Mouse (Mus musculus): ENCODE data around the gene Vmn1r139. TPM values are rescaled to one million over a fixed set of nuclear protein-coding genes. Genes with fewer than 3 reads are reported as not detected.

Vmn1r139 gene
- polyA plus RNA-seq (2014; fragmentation: Illumina TruSeq; extraction: RNeasy Lipid Tissue Mini Kit (QIAGEN cat#74804); ENCODE audit: low read depth, low replicate concordance): not detected

DNA sequence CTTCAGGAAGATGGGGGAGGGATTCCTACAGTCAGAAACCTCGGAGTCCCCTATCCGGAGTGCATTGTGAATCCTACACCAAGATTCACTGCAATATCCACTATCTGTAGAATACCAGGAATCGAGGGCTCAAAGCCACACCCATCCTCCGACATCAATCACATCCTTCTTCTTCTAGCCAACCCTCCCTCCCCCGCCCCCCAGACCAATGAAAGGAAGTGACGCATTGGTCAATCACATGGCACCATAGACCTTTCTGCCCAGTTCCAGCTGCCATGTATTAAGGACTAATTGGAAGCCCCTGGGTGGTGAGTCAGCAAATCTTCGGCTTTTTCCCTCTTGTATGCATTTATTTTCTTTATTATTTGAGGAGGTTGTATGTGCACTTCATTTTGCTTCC is at the start of gene Vmn1r139:
TSS of gene Vmn1r139 (plus strand) at position 301 of the 400 bp plus-strand sequence.

DNA sequence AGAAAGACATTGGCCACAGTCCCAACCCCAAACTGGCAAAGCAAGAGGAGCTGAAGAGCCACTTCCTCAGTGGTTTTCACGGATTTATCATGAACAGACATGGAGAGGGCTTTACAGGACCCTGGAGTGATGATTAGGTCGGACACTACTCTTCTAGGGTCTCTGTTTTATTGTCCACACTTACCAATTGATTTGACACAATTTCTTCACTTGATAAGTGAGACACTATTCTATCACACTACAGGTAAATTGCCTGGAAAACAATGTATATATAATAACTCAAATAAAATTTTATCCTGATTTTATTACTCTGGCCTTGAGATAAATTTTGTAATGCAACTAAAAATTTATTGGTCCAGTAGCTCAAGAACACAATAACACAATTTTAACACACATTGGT is 40.1 kb upstream of the Vmn1r139 start, which contains the start of gene Vmn1r138:
TSS of gene Vmn1r138 (minus strand) at position 101 of the 400 bp plus-strand sequence.

DNA sequence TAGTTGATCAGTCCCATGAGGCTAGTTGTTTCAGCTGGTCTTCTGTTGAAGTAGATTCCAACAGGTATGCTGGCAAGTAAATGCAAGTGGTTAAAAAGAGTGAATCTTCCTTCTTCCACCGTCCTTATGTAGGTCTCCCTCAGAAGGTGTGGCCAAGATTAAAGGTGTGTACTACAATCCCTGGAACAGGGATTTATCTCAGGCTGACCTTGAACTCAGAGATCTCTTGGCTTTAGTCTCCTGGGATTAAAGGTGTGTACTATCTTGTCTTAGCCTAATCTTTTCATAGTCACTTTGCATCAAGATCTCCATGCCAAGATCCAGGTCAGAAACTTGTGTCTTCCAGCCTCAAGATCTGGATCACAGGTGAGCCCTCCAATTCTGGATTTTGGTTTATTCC is 12.7 kb upstream of the Vmn1r139 start, which contains the start of gene Gm6176:
TSS of gene Gm6176 (minus strand) at position 101 of the 400 bp plus-strand sequence.

DNA sequence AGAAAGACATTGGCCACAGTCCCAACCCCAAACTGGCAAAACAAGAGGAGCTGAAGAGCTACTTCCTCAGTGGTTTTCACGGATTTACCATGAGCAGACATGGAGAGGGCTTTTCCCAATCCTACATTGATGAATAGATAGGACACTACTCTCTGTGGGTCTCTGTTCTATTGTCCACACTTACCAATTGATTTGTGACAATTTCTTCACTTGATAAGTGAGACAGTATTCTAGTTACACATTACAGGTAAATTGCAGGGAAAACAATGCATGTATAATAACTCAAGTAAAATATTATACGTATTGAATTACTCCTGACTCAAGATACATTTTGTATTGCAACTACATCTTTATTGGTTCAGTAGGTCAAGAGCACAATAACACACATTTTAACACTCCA is 49.3 kb downstream of the Vmn1r139 start, which contains the start of gene Gm16451:
TSS of gene Gm16451 (minus strand) at position 101 of the 400 bp plus-strand sequence.

DNA sequence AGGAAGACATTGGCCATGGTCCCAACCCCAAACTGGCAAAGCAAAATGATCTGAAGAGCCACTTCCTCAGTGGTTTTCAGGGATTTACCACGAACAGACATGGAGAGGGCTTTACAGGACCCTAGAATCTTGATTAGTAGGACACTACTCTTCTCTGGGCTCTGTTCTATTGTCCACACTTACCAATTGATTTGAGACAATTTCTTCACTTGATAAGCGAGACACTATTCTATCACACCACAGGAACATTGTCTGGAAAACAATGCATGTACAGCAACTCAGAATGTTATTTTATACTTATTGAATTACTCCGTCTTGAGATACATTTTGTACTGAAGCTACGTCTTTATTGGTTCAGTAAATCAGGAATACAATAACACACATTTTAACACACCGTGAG is 65.8 kb downstream of the Vmn1r139 start, which contains the start of gene Gm10666:
TSS of gene Gm10666 (minus strand) at position 101 of the 400 bp plus-strand sequence.

Other genes starting within 250 kb of the Vmn1r139 start
- not detected for gene Vmn1r135, start 236.7 kb upstream of the Vmn1r139 start, polyA plus RNA-seq (2014; fragmentation: Illumina TruSeq; extraction: RNeasy Lipid Tissue Mini Kit (QIAGEN cat#74804); ENCODE audit: low read depth, low replicate concordance)
- gene Gm5725, start 224.8 kb upstream of the Vmn1r139 start, polyA plus RNA-seq (2014; fragmentation: Illumina TruSeq; extraction: RNeasy Lipid Tissue Mini Kit (QIAGEN cat#74804); ENCODE audit: low read depth, low replicate concordance): not detected
- gene Gm5891, start 147.8 kb upstream of the Vmn1r139 start, polyA plus RNA-seq (2014; fragmentation: Illumina TruSeq; extraction: RNeasy Lipid Tissue Mini Kit (QIAGEN cat#74804); ENCODE audit: low read depth, low replicate concordance): not detected
- not detected for gene Vmn1r137, start 74.5 kb upstream of the Vmn1r139 start, polyA plus RNA-seq (2014; fragmentation: Illumina TruSeq; extraction: RNeasy Lipid Tissue Mini Kit (QIAGEN cat#74804); ENCODE audit: low read depth, low replicate concordance)
- gene Vmn1r138, start 40.2 kb upstream of the Vmn1r139 start, polyA plus RNA-seq (2014; fragmentation: Illumina TruSeq; extraction: RNeasy Lipid Tissue Mini Kit (QIAGEN cat#74804); ENCODE audit: low read depth, low replicate concordance): not detected
- not detected for gene Gm6176, start 12.8 kb upstream of the Vmn1r139 start, polyA plus RNA-seq (2014; fragmentation: Illumina TruSeq; extraction: RNeasy Lipid Tissue Mini Kit (QIAGEN cat#74804); ENCODE audit: low read depth, low replicate concordance)
- not detected for gene Gm16451, start 49.2 kb downstream of the Vmn1r139 start, polyA plus RNA-seq (2014; fragmentation: Illumina TruSeq; extraction: RNeasy Lipid Tissue Mini Kit (QIAGEN cat#74804); ENCODE audit: low read depth, low replicate concordance)
- gene Gm10666, start 65.7 kb downstream of the Vmn1r139 start, polyA plus RNA-seq (2014; fragmentation: Illumina TruSeq; extraction: RNeasy Lipid Tissue Mini Kit (QIAGEN cat#74804); ENCODE audit: low read depth, low replicate concordance): not detected
- not detected for gene Vmn1r142, start 95.0 kb downstream of the Vmn1r139 start, polyA plus RNA-seq (2014; fragmentation: Illumina TruSeq; extraction: RNeasy Lipid Tissue Mini Kit (QIAGEN cat#74804); ENCODE audit: low read depth, low replicate concordance)
- gene Vmn1r143, start 120.3 kb downstream of the Vmn1r139 start, polyA plus RNA-seq (2014; fragmentation: Illumina TruSeq; extraction: RNeasy Lipid Tissue Mini Kit (QIAGEN cat#74804); ENCODE audit: low read depth, low replicate concordance): not detected
- not detected for gene Gm8653, start 132.2 kb downstream of the Vmn1r139 start, polyA plus RNA-seq (2014; fragmentation: Illumina TruSeq; extraction: RNeasy Lipid Tissue Mini Kit (QIAGEN cat#74804); ENCODE audit: low read depth, low replicate concordance)
- not detected for gene Gm8453, start 160.4 kb downstream of the Vmn1r139 start, polyA plus RNA-seq (2014; fragmentation: Illumina TruSeq; extraction: RNeasy Lipid Tissue Mini Kit (QIAGEN cat#74804); ENCODE audit: low read depth, low replicate concordance)